Mouse (Mus musculus) myocyte (in vitro differentiated cells): ENCODE measurements at regions not wholly inside any gene's neighbourhood (a gene's known extent, or its start where the extent isn't known, plus 50 kb on each side); places are given as distances from the start of the nearest gene placed in this dataset.

Source experiments
- H3K27me3 ChIP-seq: one replicate; pipeline ENCODE4 v1.6.1; 2011; ENCODE audit not compliant: control insufficient read depth, insufficient read depth, insufficient read length
- H3K36me3 ChIP-seq: one replicate; pipeline ENCODE4 v1.6.1; 2011; ENCODE audit not compliant: control insufficient read depth, insufficient read depth
- H3K4me2 ChIP-seq: one replicate; pipeline ENCODE4 v1.6.1; 2011; ENCODE audit warnings: low read depth, control low read depth
- H3K4me3 ChIP-seq: one replicate; pipeline ENCODE4 v1.5.1; 2011; ENCODE audit warnings: mild to moderate bottlenecking, control low read depth, moderate library complexity
- H3K79me2 ChIP-seq: one replicate; pipeline ENCODE4 v1.6.1; 2011; ENCODE audit not compliant: control insufficient read depth, insufficient read depth
- H3ac ChIP-seq: one replicate; pipeline ENCODE4 v1.6.1; 2011; ENCODE audit not compliant: control insufficient read depth, insufficient read length
- CEBPB ChIP-seq: IDR thresholded peaks from 2 replicates; pipeline ENCODE4 v1.6.1; 2011; ENCODE audit warnings: mild to moderate bottlenecking, moderate library complexity; ENCODE audit not compliant: poor library complexity, insufficient read depth, severe bottlenecking
- E2F4 ChIP-seq: IDR thresholded peaks from one replicate; pipeline ENCODE4 v1.6.1; 2011; ENCODE audit warnings: mild to moderate bottlenecking, control low read depth, moderate library complexity; ENCODE audit not compliant: insufficient read depth
- MAX ChIP-seq: IDR thresholded peaks from one replicate; pipeline ENCODE4 v1.6.1; 2011; ENCODE audit warnings: low read depth, mild to moderate bottlenecking, control low read depth
- MYOD1 ChIP-seq, 3 experiments: IDR thresholded peaks; one replicate each; pipeline ENCODE4 v1.6.1; 2011; ENCODE audit warnings: control low read depth in 2 of 3, low read depth in 2 of 3, mild to moderate bottlenecking in 2 of 3, moderate library complexity in 1 of 3; ENCODE audit not compliant: insufficient read length in 2 of 3, control insufficient read depth in 1 of 3
- MYOG ChIP-seq, 3 experiments: IDR thresholded peaks; one replicate each; pipeline ENCODE4 v1.6.1; 2011; ENCODE audit warnings: control low read depth in 2 of 3, low read depth in 2 of 3, mild to moderate bottlenecking in 2 of 3; ENCODE audit not compliant: insufficient read length in 2 of 3, control insufficient read depth in 1 of 3, insufficient read depth in 1 of 3
- POLR2A ChIP-seq: IDR thresholded peaks from one replicate; pipeline ENCODE4 v1.6.1; 2011; ENCODE audit warnings: low read depth, mild to moderate bottlenecking, control low read depth, moderate library complexity; ENCODE audit not compliant: insufficient read length
- POLR2AphosphoS2 ChIP-seq: IDR thresholded peaks from one replicate; pipeline ENCODE4 v1.6.1; 2011; ENCODE audit warnings: low read depth, control low read depth; ENCODE audit not compliant: insufficient read length
- REST ChIP-seq: IDR thresholded peaks from one replicate; pipeline ENCODE4 v1.6.1; 2011; ENCODE audit warnings: mild to moderate bottlenecking, control low read depth, moderate library complexity; ENCODE audit not compliant: insufficient read depth, insufficient read length
- SRF ChIP-seq: IDR thresholded peaks from one replicate; pipeline ENCODE4 v1.6.1; 2011; ENCODE audit warnings: low read depth; ENCODE audit not compliant: control insufficient read depth, insufficient read length
- TCF12 ChIP-seq: IDR thresholded peaks from one replicate; pipeline ENCODE4 v1.6.1; 2011; ENCODE audit warnings: mild to moderate bottlenecking, control low read depth; ENCODE audit not compliant: poor library complexity, insufficient read depth, severe bottlenecking
- TCF3 ChIP-seq: IDR thresholded peaks from one replicate; pipeline ENCODE4 v1.6.1; 2011; ENCODE audit warnings: low read depth, control low read depth; ENCODE audit not compliant: insufficient read length
- USF1 ChIP-seq: IDR thresholded peaks from one replicate; pipeline ENCODE4 v1.6.1; 2011; ENCODE audit warnings: low read depth, mild to moderate bottlenecking, control low read depth, moderate library complexity

DNA sequence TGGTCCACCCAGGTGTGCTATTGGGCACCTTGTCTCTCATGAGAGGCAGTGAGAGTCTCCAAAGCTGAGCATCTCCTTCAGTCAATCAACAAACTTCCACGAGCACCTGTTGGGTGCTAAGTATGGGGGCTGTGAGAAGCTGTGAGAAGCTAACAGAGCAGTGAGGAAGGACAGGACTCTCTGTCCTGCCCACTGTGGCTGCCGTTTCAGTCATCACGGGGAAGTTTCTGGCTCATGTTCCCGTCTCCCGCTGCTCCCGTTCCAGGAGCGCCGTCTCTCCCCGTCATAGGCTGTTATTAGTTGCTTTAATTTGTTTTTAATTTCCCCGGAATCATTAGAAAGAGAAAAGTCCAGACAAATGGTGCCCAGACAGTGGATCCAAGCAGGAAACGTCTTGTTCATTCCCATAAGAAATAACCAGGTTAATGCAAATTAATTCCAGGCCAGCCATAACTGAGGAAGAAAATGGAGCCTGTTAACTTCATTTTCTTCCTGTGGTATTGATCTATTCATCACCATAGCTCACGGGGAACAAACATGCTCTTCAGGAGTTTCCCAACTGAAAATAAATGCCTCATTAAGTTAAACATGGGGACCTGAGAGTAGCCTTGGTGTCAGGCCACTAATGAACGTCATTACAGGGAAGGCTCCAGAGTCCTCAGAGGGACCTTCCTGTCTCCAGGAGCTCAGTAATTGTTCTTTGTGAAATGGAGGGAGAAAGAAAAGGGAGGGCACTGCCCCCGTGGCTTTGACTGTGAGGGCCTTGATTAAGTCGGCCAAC is 70.3 kb downstream of the Matn1 start:
- TF ChIP-seq SRF (no peak), MAX (no peak)
- no peaks in the 10 kb centered on the region for H3K79me2 ChIP-seq
- H3K4me2 ChIP-seq = no peak overlapping the region
- H3K4me3 ChIP-seq = no peak overlapping the region
- H3K36me3 ChIP-seq = no peaks in the 10 kb centered on the region
- H3K27me3 ChIP-seq = no peaks in the 10 kb centered on the region
- H3ac ChIP-seq = no peak overlapping the region

GRCm38 (mm10) chr4:131015156-131015555 is 71.0 kb downstream of the Matn1 start:
- no peaks in the 10 kb centered on the region for H3K27me3 ChIP-seq

DNA sequence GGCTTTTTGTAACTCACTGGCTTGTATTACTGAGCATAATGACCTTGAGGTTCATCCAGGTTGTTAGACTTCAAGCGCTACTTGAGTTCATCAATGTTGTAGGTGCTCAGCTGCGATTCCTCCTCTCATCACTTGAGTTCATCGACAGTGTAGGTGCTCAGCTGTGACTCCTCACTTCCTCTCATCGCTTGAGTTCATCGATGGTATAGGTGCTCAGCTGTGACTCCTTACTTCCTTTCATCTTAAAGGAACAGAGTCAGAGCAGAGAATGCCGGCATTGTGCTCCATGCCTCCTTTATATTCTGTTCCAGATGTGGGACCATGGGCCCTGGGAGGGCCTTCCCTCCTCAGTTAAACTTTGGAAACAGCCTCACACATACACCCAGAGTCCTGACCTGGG is 79.4 kb downstream of the Matn1 start:
- H3K4me2 ChIP-seq = no peak overlapping the region
- no peaks in the 10 kb centered on the region for H3K36me3 ChIP-seq
- no peak overlapping the region for H3K4me3 ChIP-seq
- H3K27me3 ChIP-seq = peaks cover 3% of the 10 kb centered on the region
- no peak overlapping the region for H3ac ChIP-seq
- no peak for TF ChIP-seq SRF
- TF ChIP-seq POLR2AphosphoS2 = no peak
- TF ChIP-seq REST = no peak
- TF ChIP-seq POLR2A = no peak
- TF ChIP-seq CEBPB = no peak
- TF ChIP-seq MAX = no peak
- TF ChIP-seq TCF3 = no peak
- TF ChIP-seq TCF12 = no peak
- TF ChIP-seq E2F4 = no peak
- no peak for TF ChIP-seq MYOD1 (IDR thresholded peaks at IDR 0.05; ENCODE audit: control insufficient read depth in 1 of 3, insufficient read length in 2 of 3, low read depth in 2 of 3)
- no peak for TF ChIP-seq USF1
- no peak for TF ChIP-seq MYOG (IDR thresholded peaks at IDR 0.05; ENCODE audit: control insufficient read depth in 1 of 3, insufficient read depth in 1 of 3, insufficient read length in 2 of 3, low read depth in 2 of 3)
- H3K79me2 ChIP-seq = no peaks in the 10 kb centered on the region

More at GRCm38 (mm10) chr4:131015156-131015555, 71.0 kb downstream of the Matn1 start:
- H3ac ChIP-seq = no peak overlapping the region
- TF ChIP-seq E2F4 = no peak
- TF ChIP-seq REST = no peak
- TF ChIP-seq TCF12 = no peak
- no peak for TF ChIP-seq TCF3
- no peak for TF ChIP-seq USF1
- no peak for TF ChIP-seq MYOG (IDR thresholded peaks at IDR 0.05; ENCODE audit: control insufficient read depth in 1 of 3, insufficient read depth in 1 of 3, insufficient read length in 2 of 3, low read depth in 2 of 3)
- TF ChIP-seq POLR2AphosphoS2 = no peak
- no peak for TF ChIP-seq SRF
- TF ChIP-seq POLR2A = no peak
- no peak for TF ChIP-seq MYOD1 (IDR thresholded peaks at IDR 0.05; ENCODE audit: control insufficient read depth in 1 of 3, insufficient read length in 2 of 3, low read depth in 2 of 3)
- TF ChIP-seq CEBPB = no peak
- no peak for TF ChIP-seq MAX
- H3K4me2 ChIP-seq = no peak overlapping the region
- H3K79me2 ChIP-seq = no peaks in the 10 kb centered on the region
- no peaks in the 10 kb centered on the region for H3K36me3 ChIP-seq
- H3K4me3 ChIP-seq = no peak overlapping the region

DNA sequence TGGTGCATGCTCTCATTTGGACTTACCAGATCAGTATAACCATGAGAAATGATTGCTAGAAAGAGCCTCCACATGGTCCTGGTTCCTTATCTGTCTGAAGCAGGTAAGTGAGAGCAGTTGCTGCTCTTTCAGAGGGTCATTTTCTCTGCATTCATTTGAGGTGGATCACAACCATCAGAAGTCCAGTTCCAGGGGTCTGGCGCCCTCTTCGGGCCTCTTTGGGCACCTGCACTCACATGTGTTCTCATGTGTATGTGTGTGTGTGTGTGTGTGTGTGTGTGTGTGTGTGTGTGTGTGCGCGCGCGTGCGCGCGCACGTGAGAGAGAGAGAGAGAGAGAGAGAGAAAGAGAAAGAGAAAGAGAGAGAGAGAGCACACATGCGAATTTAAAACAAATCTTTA is 92.1 kb downstream of the Matn1 start:
- H3K79me2 ChIP-seq = no peaks in the 10 kb centered on the region

DNA sequence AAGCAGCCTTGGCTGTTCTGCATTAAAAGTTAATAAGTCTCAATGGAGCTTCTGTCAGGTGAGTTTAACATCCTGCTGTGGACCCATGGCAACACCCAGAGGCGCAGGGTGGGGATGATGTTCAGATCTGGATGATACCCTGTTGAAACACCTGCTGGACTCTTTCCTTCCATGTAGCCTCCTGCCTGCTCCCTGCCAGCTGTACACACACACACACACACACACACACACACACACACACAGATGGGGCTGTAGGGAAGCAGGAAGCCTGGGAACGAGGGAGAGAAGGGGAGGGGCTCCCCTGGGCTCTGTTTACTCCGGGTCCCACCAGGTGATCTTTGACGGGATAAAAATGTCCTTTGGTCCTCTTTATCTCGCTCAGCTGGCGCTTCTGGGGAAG is 93.0 kb downstream of the Matn1 start:
- Histone ChIP-seq H3K27me3 (no peaks in the 10 kb centered on the region), H3K36me3 (no peaks in the 10 kb centered on the region), H3K4me2 (no peak overlapping the region), H3K79me2 (no peaks in the 10 kb centered on the region), H3K4me3 (no peak overlapping the region), H3ac (no peak overlapping the region)
- TF ChIP-seq SRF = no peak
- TF ChIP-seq TCF3 = no peak
- no peak for TF ChIP-seq E2F4
- TF ChIP-seq MYOG (IDR thresholded peaks at IDR 0.05; ENCODE audit: control insufficient read depth in 1 of 3, insufficient read depth in 1 of 3, insufficient read length in 2 of 3, low read depth in 2 of 3) = no peak
- no peak for TF ChIP-seq TCF12
- TF ChIP-seq POLR2A = no peak
- no peak for TF ChIP-seq POLR2AphosphoS2
- no peak for TF ChIP-seq USF1
- no peak for TF ChIP-seq CEBPB
- no peak for TF ChIP-seq MYOD1 (IDR thresholded peaks at IDR 0.05; ENCODE audit: control insufficient read depth in 1 of 3, insufficient read length in 2 of 3, low read depth in 2 of 3)
- no peak for TF ChIP-seq REST
- TF ChIP-seq MAX = no peak

More for the DNA sequence above, 92.1 kb downstream of the Matn1 start:
- Histone ChIP-seq H3K4me3 (no peak overlapping the region), H3ac (no peak overlapping the region), H3K27me3 (no peaks in the 10 kb centered on the region), H3K4me2 (no peak overlapping the region), H3K36me3 (no peaks in the 10 kb centered on the region)
- TF ChIP-seq MAX (no peak), CEBPB (no peak), TCF12 (no peak), SRF (no peak)

- no peaks in the 10 kb centered on the region for H3K27me3 ChIP-seq
- no peaks in the 10 kb centered on the region for H3K79me2 ChIP-seq
- H3ac ChIP-seq = no peak overlapping the region
- H3K36me3 ChIP-seq = no peaks in the 10 kb centered on the region
- H3K4me3 ChIP-seq = no peak overlapping the region
- no peak overlapping the region for H3K4me2 ChIP-seq
- TF ChIP-seq MAX = no peak
- no peak for TF ChIP-seq CEBPB
- no peak for TF ChIP-seq POLR2AphosphoS2
- no peak for TF ChIP-seq E2F4
- no peak for TF ChIP-seq USF1
- no peak for TF ChIP-seq REST
- TF ChIP-seq MYOG (IDR thresholded peaks at IDR 0.05; ENCODE audit: control insufficient read depth in 1 of 3, insufficient read depth in 1 of 3, insufficient read length in 2 of 3, low read depth in 2 of 3) = no peak
- TF ChIP-seq POLR2A = no peak
Measured at GRCm38 (mm10) chr4:131039686-131040085, 95.5 kb downstream of the Matn1 start.
